In the genomic region with DNA sequence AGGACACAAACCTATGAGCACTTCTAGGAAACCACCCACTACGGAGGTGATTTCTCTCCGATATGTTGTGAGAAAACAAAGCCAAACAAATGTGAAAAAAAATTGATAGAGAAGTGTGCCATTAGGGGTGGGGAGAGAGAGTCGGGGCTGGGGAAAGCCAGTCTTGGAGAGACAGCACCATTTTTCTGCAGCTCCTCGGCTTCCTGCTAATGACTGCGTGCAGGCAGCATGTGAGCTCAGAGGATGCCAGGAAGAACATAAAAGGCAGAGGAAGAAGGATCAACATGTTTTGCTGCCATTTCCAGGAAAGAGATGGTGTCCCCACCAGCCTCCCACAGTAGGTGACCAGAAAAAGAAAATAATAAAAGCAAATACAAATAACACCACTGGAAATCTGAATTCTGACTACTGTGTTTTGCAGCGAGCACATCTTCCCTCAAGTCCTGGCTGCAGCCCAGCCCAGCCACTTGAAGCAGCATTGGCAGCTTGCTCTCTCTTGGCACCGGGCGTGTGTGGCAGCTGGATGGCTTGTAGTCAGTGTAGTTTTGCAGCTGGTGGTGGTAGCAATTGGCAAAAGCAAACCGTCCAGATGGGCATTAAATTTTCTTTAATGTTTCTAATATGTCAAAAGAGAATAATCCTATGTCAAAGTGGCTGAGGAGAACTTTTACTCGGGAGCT, we compare ENCODE assay signal across 8 mouse cellular contexts.
A peak's percentile ranks its signal among the peaks of the same experiment; 100 is the strongest.
DNase-seq lines count a peak whose midpoint lies in the region; TF ChIP-seq lines count a peak whose summit lies in the region.

No protein-coding gene starts in this region.

- intact Hi-C loops in gastrocnemius, adult 2 months (cut with DNase I), result no loop called here

- no peaks in the 10 kb centered on the region for H3K4me1 ChIP-seq in cortical plate, adult 2 months (ENCODE audit: control insufficient read depth, insufficient read depth, low read length)

- TF ChIP-seq CTCF in gastrocnemius, adult 2 months (IDR thresholded peaks at IDR 0.05), result no peak
- no peak for TF ChIP-seq CTCF in cortical plate, adult 2 months (IDR thresholded peaks at IDR 0.05; ENCODE audit: extremely low read depth, insufficient read depth, low read length)

- H3K27ac ChIP-seq in gastrocnemius, adult 2 months, result no peak overlapping the region
- no peak overlapping the region for H3K27ac ChIP-seq in cortical plate, adult 2 months (ENCODE audit: insufficient read depth, low read length)

- TF ChIP-seq POLR2A in cortical plate, adult 2 months (IDR thresholded peaks at IDR 0.05; ENCODE audit: extremely low read depth, insufficient read depth, low read length), result no peak

- H3K4me3 ChIP-seq in gastrocnemius, adult 2 months, result no peak overlapping the region
- H3K4me3 ChIP-seq in cortical plate, adult 2 months (ENCODE audit: insufficient read depth, low read length), result peak overlapping the region; percentile 13; the same call in 1 of the 2 replicates

- DNase-seq in gastrocnemius, adult 2 months, result peak; percentile 69
- DNase-seq in gastrocnemius, adult 18-20 months (ENCODE audit: low spot score), result no peak
- DNase-seq in Muller cell, postnatal 12 days (ENCODE audit: inconsistent ontology term), result peak; percentile 25
- peak; percentile 65 to 76 for DNase-seq in layer of hippocampus, postnatal 14 days (ENCODE audit: low spot score in 2 of 2)
- DNase-seq in urinary bladder, postnatal 14 days (ENCODE audit: low spot score), result no peak
- DNase-seq in urinary bladder, postnatal 4 days (ENCODE audit: low spot score in 2 of 2), result no peak
- no peak for DNase-seq in urinary bladder, postnatal 25 days (ENCODE audit: low spot score)

Comparison
In these comparisons a context has a peak if more than half of its experiments do, and no peak if none do; other contexts are left out.
1. DNase-seq: peak in gastrocnemius, adult 2 months (single experiment), Muller cell, postnatal 12 days (single experiment) and layer of hippocampus, postnatal 14 days (2 of 2); none in gastrocnemius, adult 18-20 months (single experiment), urinary bladder, postnatal 14 days (single experiment), urinary bladder, postnatal 4 days (0 of 2) and urinary bladder, postnatal 25 days (single experiment).